Mouse (Mus musculus) heart, embryonic 15.5 days (tissue): ENCODE measurements around the gene Tbc1d20. TPM values are rescaled to one million over a fixed set of nuclear protein-coding genes. Genes with fewer than 3 reads are reported as not detected.

Source experiments
- ATAC-seq: fragments of 200-750 bp; cut with Nextera tagmentation; replicated peaks from 2 replicates; pipeline ENCODE4 v1.8.0; 2017; ENCODE audit warnings: low read depth, moderate TSS enrichment; ENCODE audit not compliant: insufficient number of reproducible peaks, insufficient read depth, low FRiP score
- H3K27ac ChIP-seq: fragments of 300-500 bp; sonication (generic); 2 replicates; pipeline ENCODE4 v1.5.1; 2015; ENCODE audit warnings: mild to moderate bottlenecking, inconsistent platforms
- H3K27me3 ChIP-seq: fragments of 300-500 bp; sonication (generic); 2 replicates; pipeline ENCODE4 v1.6.1; 2015; ENCODE audit warnings: inconsistent platforms
- H3K36me3 ChIP-seq: fragments of 300-500 bp; sonication (generic); 2 replicates; pipeline ENCODE4 v1.6.1; 2015; ENCODE audit warnings: mild to moderate bottlenecking, inconsistent platforms
- H3K4me1 ChIP-seq: fragments of 300-500 bp; sonication (generic); replicated peaks from 2 replicates; pipeline ENCODE4 v1.6.1; 2015; ENCODE audit warnings: inconsistent platforms
- H3K4me2 ChIP-seq: fragments of 300-500 bp; sonication (generic); 2 replicates; pipeline ENCODE4 v1.6.1; 2015; ENCODE audit warnings: inconsistent platforms, mild to moderate bottlenecking, moderate library complexity
- H3K4me3 ChIP-seq: fragments of 300-500 bp; sonication (generic); 2 replicates; pipeline ENCODE4 v1.5.1; 2015; ENCODE audit warnings: mild to moderate bottlenecking, inconsistent platforms
- H3K9ac ChIP-seq: fragments of 300-500 bp; sonication (generic); 2 replicates; pipeline ENCODE4 v1.6.1; 2015; ENCODE audit warnings: mild to moderate bottlenecking, inconsistent platforms
- H3K9me3 ChIP-seq: fragments of 300-500 bp; sonication (generic); replicated peaks from 2 replicates; pipeline ENCODE4 v1.6.1; 2016; ENCODE audit warnings: inconsistent platforms
- WGBS: fragments of 180-500 bp; shearing (Covaris S2); methylation state at CpG from one replicate; pipeline ENCODE4 v1.1.7; 2015; ENCODE audit warnings: mixed read lengths; 5-methylcytosine and 5-hydroxymethylcytosine counted together
- polyA plus RNA-seq: library from polyadenylated mRNA; unstranded; fragments of >200 nt; fragmentation: Nextera tagmentation; extraction: Ambion mirVana; gene quantifications from 2 replicates; pipeline ENCODE4 v1.2.1, GENCODE M21; 2015

Gene Tbc1d20
- polyA plus RNA-seq, 1 experiment from 2014 or later = 28.8 TPM

DNA sequence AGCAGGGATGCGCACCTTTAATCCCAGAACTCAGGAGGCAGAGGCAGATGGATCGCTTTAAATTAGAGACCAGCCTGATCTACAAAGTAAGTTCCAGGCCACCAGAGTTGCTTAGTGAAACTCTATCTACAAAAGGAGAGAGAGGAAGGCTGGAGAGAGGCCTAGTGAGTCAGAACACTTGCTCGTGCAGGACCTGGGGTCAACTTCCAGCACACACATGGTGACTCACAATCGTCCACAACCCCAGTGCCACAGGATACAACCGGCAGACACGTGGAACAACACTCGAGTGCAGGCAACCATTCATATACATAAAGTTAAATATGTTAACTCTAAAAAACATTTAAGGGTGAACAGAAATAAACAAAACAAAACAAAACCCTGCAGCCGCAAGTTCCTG, 33.0 kb downstream of the Tbc1d20 start:
- no peaks in the 10 kb centered on the region for H3K27me3 ChIP-seq
- no peak overlapping the region for H3K9ac ChIP-seq
- ATAC-seq = no peak
- WGBS = 87% methylated on average over 8 of the region's 8 CpGs
- no peak overlapping the region for H3K27ac ChIP-seq
- no peaks in the 10 kb centered on the region for H3K9me3 ChIP-seq
- H3K4me3 ChIP-seq = no peak overlapping the region
- peaks cover 58% of the 10 kb centered on the region for H3K36me3 ChIP-seq
- H3K4me1 ChIP-seq = peaks cover 16% of the 10 kb centered on the region
- H3K4me2 ChIP-seq = no peak overlapping the region

DNA sequence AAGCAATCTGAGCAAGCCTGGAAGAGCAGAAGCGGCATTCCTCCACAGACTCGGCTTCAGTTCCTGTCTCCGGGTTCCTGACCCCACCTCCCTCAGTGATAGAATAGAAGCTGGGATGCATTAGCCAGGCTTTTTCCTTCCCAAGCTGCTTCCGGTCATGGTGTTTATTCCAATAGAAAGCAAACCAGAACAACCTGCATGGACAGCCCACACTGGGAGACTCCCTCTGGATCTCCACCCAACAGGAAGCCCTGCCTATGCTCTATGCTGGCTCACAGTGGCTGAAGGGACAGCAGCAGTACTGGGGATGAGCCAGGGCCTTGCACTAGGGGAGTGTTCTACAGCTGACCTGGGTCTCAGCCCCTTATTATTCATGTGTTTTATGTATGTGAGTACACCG, 34.4 kb downstream of the Tbc1d20 start:
- Histone ChIP-seq H3K27ac (no peak overlapping the region), H3K36me3 (peaks cover 45% of the 10 kb centered on the region)
- 63% methylated on average over 5 of the region's 5 CpGs for WGBS

DNA sequence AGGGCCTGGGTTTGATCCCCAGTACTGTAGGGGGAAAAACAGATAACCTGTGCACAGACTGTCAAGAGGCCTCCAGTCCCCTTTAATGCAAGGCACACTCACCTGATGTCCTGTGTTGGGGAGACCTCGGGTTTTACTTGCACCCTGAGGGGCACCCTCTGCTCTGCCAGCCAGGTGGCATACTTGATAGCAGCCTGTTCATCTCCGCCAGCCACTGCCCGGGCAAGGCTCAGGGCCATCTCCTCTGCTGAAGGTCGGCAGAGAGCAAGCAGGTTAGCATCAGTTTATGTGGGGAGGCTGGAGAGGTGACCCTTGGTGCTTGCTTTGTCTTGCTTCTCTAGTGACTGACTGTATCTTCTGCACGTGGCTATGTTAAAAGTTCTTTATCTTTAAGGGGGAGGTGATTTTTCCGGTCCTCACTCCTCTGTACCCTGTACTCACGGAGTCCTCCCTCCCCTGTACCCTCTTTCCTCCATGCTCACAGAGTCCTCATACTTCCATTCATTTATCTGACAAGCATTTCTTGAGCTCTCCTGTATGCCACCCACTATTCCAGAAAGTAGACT, 37.3 kb downstream of the Tbc1d20 start:
- peaks cover 22% of the 10 kb centered on the region for H3K4me1 ChIP-seq
- peak overlapping the region; percentile 96 for H3K4me3 ChIP-seq
- no peak for ATAC-seq
- WGBS = 47% methylated on average over 7 of the region's 7 CpGs
- H3K36me3 ChIP-seq = peaks cover 18% of the 10 kb centered on the region
- peak overlapping the region; percentile 90 for H3K9ac ChIP-seq
- peak overlapping the region; percentile 86 for H3K4me2 ChIP-seq
- H3K27ac ChIP-seq = no peak overlapping the region
- H3K9me3 ChIP-seq = no peaks in the 10 kb centered on the region
- no peaks in the 10 kb centered on the region for H3K27me3 ChIP-seq

More for the DNA sequence above, 34.4 kb downstream of the Tbc1d20 start:
- H3K4me3 ChIP-seq = no peak overlapping the region
- H3K9me3 ChIP-seq = no peaks in the 10 kb centered on the region
- H3K4me1 ChIP-seq = peaks cover 22% of the 10 kb centered on the region
- no peaks in the 10 kb centered on the region for H3K27me3 ChIP-seq
- no peak overlapping the region for H3K4me2 ChIP-seq
- no peak overlapping the region for H3K9ac ChIP-seq
- no peak for ATAC-seq

DNA sequence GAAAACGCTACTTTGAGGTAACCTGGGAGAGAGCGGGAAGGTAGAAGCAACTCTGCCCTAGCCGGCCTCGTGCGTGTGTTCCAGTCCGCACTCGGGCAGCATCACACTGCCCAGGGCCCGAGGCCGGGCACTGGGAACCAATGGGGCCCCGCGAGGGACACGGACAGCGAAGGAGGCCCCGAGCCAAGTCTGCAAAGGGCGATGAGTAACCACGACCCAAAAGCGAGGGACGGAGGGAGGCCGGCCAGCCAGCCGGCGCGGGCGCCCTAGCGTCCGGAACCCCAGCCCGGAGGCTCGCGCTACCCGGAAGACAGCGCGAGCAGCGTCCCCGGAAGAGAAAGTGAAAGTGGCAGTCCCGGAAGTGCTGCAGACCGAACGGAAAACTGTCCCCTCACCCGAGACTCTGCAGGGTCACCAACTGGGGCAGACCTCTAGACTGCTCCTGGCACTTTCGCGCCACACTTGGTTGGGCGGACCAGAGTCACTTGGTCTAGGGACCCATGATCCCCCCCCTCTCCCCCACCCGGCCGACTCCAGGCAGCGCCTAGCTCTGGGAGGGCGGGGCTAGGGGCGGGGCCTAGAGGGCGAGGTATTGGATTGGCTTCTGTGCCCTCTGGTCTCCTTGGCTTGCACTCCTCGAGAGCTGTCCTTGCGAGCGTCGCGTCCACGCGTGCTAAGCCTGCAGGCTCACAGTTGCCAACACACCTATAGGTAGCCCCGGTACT, 38.6 kb downstream of the Tbc1d20 start, which contains the start of gene Rbck1:
TSS of gene Rbck1 (minus strand) at position 553 of the 725 bp plus-strand sequence.
- H3K9me3 ChIP-seq = no peaks in the 10 kb centered on the region
- H3K9ac ChIP-seq = peak within 1 kb of the TSS; percentile 90
- peaks cover 14% of the 10 kb centered on the region; the same call in 1 of the 2 replicates for H3K36me3 ChIP-seq
- H3K4me1 ChIP-seq = peaks cover 32% of the 10 kb centered on the region
- under 1% methylated on average over 54 of the region's 54 CpGs for WGBS
- H3K27me3 ChIP-seq = no peaks in the 10 kb centered on the region
- peak within 1 kb of the TSS; percentile 86 for H3K4me2 ChIP-seq
- ATAC-seq = peak; percentile 94
- peak within 1 kb of the TSS; percentile 96 for H3K4me3 ChIP-seq
- peak within 1 kb of the TSS; percentile 97 for H3K27ac ChIP-seq

DNA sequence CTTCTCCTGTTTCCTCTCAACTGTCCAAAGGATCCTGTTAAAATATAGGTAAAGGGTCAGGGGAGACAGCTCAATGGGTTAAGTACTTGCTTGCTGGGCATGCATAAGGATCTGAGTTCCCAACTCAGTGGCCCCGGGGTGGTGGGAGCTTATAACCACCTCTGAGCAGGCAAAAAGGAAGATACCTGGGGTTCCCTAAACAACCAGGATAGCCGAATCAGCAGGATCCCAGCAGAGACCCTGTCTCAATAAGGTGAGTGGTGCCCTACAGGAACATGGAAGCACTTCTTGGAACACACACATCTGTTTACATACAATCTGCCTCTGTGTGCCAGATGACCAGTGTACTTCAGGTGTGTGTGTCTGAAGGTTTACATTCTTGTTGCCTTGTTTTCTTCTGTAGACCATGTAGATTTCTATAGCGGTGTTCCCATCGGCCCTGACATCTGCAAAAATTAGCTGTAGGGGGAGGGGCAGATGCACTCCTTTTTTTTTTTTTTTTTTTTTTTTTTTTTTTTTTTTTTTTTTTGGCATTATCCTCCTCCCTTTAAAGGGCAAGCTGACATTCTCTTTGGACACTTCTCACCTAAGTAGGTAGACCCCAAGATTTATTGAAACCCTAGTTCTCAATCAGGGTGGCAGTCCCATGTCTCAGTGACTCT, 39.8 kb downstream of the Tbc1d20 start:
- no peak overlapping the region for H3K4me2 ChIP-seq

DNA sequence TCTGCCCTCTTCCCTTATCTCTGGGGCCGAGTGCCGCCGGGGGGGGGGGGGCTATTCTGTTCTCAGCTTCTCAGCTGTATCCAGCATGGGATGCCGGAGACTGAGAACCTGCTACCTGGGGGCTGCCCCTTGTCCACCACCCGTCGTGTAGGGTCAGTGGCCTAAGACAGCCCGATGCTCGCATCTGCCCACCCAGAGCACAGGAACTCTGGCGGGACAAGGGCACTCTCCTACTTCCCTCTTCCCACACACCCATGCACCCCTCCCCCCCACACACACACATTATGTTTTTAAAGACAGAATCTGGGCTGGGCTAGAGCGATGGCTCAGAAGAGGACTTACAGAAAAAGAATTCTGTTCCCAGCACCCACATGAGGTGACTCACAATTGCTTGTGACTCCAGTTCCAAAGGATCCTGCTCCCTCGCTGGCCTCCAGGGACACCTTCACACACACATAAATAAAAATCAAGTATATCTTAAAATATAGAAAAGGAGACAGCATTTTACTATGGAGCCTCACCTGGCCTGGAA, 41.7 kb downstream of the Tbc1d20 start:
- Histone ChIP-seq H3K4me1 (peaks cover 30% of the 10 kb centered on the region), H3K4me2 (no peak overlapping the region), H3K9ac (no peak overlapping the region), H3K27ac (no peak overlapping the region), H3K27me3 (no peaks in the 10 kb centered on the region), H3K4me3 (no peak overlapping the region), H3K9me3 (no peaks in the 10 kb centered on the region), H3K36me3 (peaks cover 2% of the 10 kb centered on the region; the same call in 1 of the 2 replicates)
- ATAC-seq = no peak
- 40% methylated on average over 11 of the region's 11 CpGs for WGBS

More for the DNA sequence above, 39.8 kb downstream of the Tbc1d20 start:
- H3K9me3 ChIP-seq = no peaks in the 10 kb centered on the region
- H3K9ac ChIP-seq = no peak overlapping the region
- no peak overlapping the region for H3K27ac ChIP-seq
- ATAC-seq = no peak
- peaks cover 34% of the 10 kb centered on the region for H3K4me1 ChIP-seq
- H3K27me3 ChIP-seq = no peaks in the 10 kb centered on the region
- 75% methylated on average over 4 of the region's 4 CpGs for WGBS
- no peak overlapping the region for H3K4me3 ChIP-seq
- peaks cover 14% of the 10 kb centered on the region; the same call in 1 of the 2 replicates for H3K36me3 ChIP-seq

DNA sequence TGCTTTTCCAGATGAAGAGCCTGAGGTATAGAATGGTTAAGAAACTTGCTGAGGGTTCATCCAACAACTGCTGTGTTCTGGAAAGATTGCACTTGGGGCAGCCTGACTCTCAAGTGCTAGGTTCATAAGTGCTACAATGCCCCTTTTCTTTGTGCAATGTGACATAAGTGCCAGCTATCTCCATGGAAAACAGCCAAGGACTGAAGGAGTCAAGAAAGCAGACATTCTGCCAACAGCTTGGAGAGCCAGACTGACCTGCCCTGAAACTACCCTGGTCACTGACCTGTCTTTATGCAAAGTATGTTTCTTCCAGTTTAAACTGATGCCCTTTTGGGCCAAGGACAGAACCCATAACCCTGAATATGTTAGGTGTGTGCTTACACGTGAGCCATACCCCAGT, 43.2 kb downstream of the Tbc1d20 start:
- Histone ChIP-seq H3K9me3 (no peaks in the 10 kb centered on the region), H3K27ac (no peak overlapping the region), H3K4me3 (no peak overlapping the region), H3K27me3 (no peaks in the 10 kb centered on the region), H3K4me2 (no peak overlapping the region), H3K9ac (no peak overlapping the region), H3K36me3 (no peaks in the 10 kb centered on the region), H3K4me1 (peaks cover 16% of the 10 kb centered on the region)
- WGBS = 81% methylated on average over 1 of the region's 1 CpGs
- ATAC-seq = no peak

DNA sequence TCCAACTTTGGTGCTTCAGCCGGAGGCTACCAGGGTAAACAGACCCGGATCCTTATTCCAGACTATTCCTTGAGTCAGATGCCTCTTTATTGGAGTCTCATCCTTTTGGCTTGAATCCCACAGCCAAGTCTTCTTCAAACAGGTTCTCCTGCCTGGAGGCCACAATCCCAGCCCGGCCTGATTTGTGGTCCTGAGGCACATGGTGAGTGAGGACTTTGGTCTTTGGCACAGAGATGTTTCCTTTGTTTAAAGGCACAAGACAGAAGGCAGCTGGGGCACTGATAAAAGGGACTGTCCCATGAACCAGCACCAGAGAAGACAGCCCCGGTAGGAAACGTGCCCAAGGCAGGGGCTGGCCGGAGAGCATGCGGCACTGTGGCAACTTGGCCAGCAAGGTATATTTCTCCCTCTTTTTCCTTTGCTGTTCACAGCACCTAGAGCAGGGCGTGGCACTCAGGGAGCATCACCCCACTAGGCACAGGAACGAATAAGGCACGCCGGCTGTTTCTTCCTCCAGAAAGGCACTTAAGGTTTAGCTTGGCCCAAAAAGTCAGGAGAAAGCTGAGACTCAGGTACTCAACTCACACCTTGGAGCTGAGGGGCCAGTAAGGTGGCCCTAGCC, 44.1 kb downstream of the Tbc1d20 start:
- Histone ChIP-seq H3K27ac (no peak overlapping the region), H3K4me3 (no peak overlapping the region)

DNA sequence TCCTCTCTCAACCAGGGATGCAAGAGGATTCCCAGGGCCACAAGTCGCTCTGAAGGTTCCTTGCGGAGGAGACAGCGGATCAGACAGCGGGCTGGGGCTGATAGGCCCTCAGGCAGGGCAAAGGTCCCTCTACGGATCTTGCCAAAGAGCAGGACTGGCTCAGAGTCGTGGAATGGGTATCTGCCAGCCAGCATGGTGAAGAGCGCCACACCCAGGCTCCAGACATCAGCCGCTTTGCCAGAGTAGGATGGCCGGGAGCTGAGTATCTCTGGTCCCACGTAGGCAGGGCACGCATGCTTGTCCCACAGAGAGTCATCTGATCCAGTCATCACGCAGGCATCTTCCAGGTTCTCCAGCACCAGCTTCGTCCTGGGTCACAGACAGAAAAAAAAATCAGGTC, 44.7 kb downstream of the Tbc1d20 start:
- Histone ChIP-seq H3K27ac (no peak overlapping the region), H3K9me3 (no peaks in the 10 kb centered on the region), H3K27me3 (no peaks in the 10 kb centered on the region), H3K9ac (no peak overlapping the region), H3K4me3 (no peak overlapping the region), H3K36me3 (no peaks in the 10 kb centered on the region), H3K4me1 (peaks cover 16% of the 10 kb centered on the region), H3K4me2 (no peak overlapping the region)
- no peak for ATAC-seq
- WGBS = 79% methylated on average over 13 of the region's 13 CpGs

More for the DNA sequence above, 44.1 kb downstream of the Tbc1d20 start:
- Histone ChIP-seq H3K4me2 (no peak overlapping the region), H3K9ac (no peak overlapping the region), H3K4me1 (peaks cover 14% of the 10 kb centered on the region), H3K36me3 (no peaks in the 10 kb centered on the region), H3K9me3 (no peaks in the 10 kb centered on the region), H3K27me3 (no peaks in the 10 kb centered on the region)
- WGBS = 86% methylated on average over 11 of the region's 11 CpGs
- ATAC-seq = no peak

DNA sequence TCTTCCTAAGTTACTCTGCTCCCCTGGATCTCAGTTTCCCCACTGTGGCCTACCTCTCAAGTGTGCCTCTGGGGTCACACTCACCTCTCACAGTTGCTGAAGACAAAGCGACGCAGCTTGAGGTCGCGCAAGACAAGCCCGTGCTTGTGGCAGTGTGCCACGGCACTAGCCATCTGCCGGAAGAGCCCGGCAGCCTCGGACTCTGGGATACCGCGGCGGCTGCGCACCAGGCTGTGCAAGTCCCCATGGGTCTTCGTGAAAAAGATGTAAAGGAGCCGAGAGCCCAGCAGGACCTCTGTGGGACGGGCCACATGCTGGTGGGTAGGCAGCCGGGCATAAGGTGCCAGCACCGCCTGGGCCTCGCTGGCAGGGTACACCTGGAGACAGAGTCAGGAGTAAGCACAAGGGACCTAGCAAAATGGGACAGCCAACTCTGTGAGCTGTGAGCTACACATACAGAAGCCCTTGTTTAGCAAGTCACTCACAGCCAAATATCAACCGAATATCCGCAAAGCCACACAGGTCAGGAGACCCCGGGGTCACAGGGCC, 46.1 kb downstream of the Tbc1d20 start:
- Histone ChIP-seq H3K27me3 (no peaks in the 10 kb centered on the region), H3K4me3 (no peak overlapping the region), H3K27ac (no peak overlapping the region), H3K4me1 (peaks cover 24% of the 10 kb centered on the region), H3K4me2 (no peak overlapping the region), H3K36me3 (no peaks in the 10 kb centered on the region), H3K9me3 (no peaks in the 10 kb centered on the region), H3K9ac (no peak overlapping the region)
- ATAC-seq = no peak
- 82% methylated on average over 22 of the region's 22 CpGs for WGBS
